Mouse (Mus musculus) stomach, postnatal 0 days (tissue): Measurements from ENCODE around the gene Cryz. TPM values are rescaled to one million over a fixed set of nuclear protein-coding genes. Genes with fewer than 3 reads are reported as not detected.
A peak's percentile ranks its signal among the peaks of the same experiment; 100 is the strongest.

ENCODE experiments used
- ATAC-seq: fragments of 200-750 bp; cut with Nextera tagmentation; 2 replicates; pipeline ENCODE4 v1.8.0; 2017; ENCODE audit not compliant: low FRiP score, low TSS enrichment
- DNase-seq: peaks from one replicate; pipeline ENCODE4 v3.0.0-alpha.2; 2016; ENCODE audit warnings: low spot score
- H3K27ac ChIP-seq: fragments of 300-500 bp; sonication (generic); replicated peaks from 2 replicates; pipeline ENCODE4 v1.5.1; 2014; ENCODE audit warnings: mild to moderate bottlenecking, control low read depth
- H3K27me3 ChIP-seq: fragments of 300-500 bp; sonication (generic); 2 replicates; pipeline ENCODE4 v1.6.1; 2014; ENCODE audit warnings: low read length; ENCODE audit not compliant: control insufficient read depth, insufficient read depth
- H3K36me3 ChIP-seq: fragments of 300-500 bp; sonication (generic); 2 replicates; pipeline ENCODE4 v1.6.1; 2014; ENCODE audit warnings: low read length, mixed read lengths; ENCODE audit not compliant: control insufficient read depth, insufficient read depth
- H3K4me1 ChIP-seq: fragments of 300-500 bp; sonication (generic); replicated peaks from 2 replicates; pipeline ENCODE4 v1.6.1; 2014; ENCODE audit warnings: antibody characterized with exemption; ENCODE audit not compliant: control insufficient read depth, insufficient read depth
- H3K4me2 ChIP-seq: fragments of 300-500 bp; sonication (generic); replicated peaks from 2 replicates; pipeline ENCODE4 v1.6.1; 2014; ENCODE audit warnings: low read depth, mild to moderate bottlenecking, control low read depth, moderate library complexity
- H3K4me3 ChIP-seq: fragments of 300-500 bp; sonication (generic); 2 replicates; pipeline ENCODE4 v1.5.1; 2014; ENCODE audit warnings: low read depth, low read length, control low read depth
- H3K9ac ChIP-seq: fragments of 300-500 bp; sonication (generic); 2 replicates; pipeline ENCODE4 v1.6.1; 2014; ENCODE audit warnings: mild to moderate bottlenecking, low read length, control low read depth, mixed read lengths
- H3K9me3 ChIP-seq: fragments of 300-500 bp; sonication (generic); 2 replicates; pipeline ENCODE4 v1.6.1; 2016; ENCODE audit warnings: low read length; ENCODE audit not compliant: control insufficient read depth
- CTCF ChIP-seq: IDR thresholded peaks from 2 replicates; pipeline ENCODE4 v1.5.1; 2016; ENCODE audit warnings: antibody characterized with exemption, low read depth, mild to moderate bottlenecking, moderate library complexity
- EP300 ChIP-seq: optimal IDR thresholded peaks from 2 replicates; pipeline ENCODE3; 2016; ENCODE audit warnings: antibody characterized with exemption
- WGBS: fragments of 180-500 bp; shearing (Covaris S2); extraction: QIAGEN DNeasy Blood & Tissue Kit; methylation state at CpG from one replicate; pipeline ENCODE4 v1.1.7; 2014; 5-methylcytosine and 5-hydroxymethylcytosine counted together
- polyA plus RNA-seq: library from polyadenylated mRNA; unstranded; fragments of >200 nt; fragmentation: Nextera tagmentation; extraction: Ambion mirVana; gene quantifications from 2 replicates; pipeline ENCODE4 v1.2.1, GENCODE M21; 2015

Gene Cryz
- polyA plus RNA-seq, 1 experiment from 2014 or later: 7.9 TPM

DNA sequence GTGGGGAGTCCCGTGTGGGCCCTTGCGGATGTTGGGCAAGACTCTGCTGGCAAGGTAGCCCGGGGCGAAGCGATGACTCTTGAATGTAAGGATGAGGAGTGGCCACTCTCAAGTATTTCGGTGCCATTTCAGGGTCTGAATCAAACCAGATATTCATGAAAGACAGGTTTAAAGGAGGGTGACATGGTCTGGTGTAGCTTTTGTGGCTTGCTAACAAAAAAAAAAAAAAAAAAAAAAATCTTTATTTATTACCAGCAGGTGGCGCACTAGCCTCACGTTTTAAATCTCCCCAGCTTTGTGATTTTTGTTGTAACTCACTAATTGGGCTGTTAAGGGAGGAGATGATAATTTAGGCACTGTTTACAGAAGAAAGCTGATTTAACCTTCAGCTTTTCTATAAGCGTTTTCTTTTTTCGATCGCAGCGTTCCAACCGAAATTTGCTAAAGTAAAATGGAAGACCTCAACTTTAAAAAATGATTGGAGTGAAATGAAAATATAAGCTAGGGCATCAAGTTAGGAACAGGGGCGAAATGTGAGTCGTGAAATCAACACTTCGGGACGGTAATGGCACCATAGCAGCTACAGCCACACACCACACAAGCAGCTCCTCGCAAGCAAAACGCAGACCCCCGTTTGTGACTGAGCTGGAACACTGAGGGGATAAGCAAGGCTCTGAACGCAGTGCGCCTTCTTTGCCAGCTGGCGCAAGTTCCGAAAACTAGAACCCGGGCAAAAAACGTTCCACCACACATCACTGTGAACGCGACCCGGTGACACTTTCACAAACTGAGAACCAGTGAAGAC, 50.3 kb downstream of the Cryz start:
- Histone ChIP-seq H3K4me1 (no peaks in the 10 kb centered on the region), H3K9me3 (no peaks in the 10 kb centered on the region), H3K27ac (no peak overlapping the region), H3K9ac (no peak overlapping the region), H3K4me3 (peak overlapping the region; percentile 30), H3K36me3 (no peaks in the 10 kb centered on the region), H3K4me2 (peak overlapping the region; percentile 50), H3K27me3 (no peaks in the 10 kb centered on the region)
- ATAC-seq: no peak
- no peak for TF ChIP-seq EP300
- peak; percentile 68 for TF ChIP-seq CTCF
- no peak for DNase-seq
- WGBS: 44% methylated on average over 29 of the region's 29 CpGs

DNA sequence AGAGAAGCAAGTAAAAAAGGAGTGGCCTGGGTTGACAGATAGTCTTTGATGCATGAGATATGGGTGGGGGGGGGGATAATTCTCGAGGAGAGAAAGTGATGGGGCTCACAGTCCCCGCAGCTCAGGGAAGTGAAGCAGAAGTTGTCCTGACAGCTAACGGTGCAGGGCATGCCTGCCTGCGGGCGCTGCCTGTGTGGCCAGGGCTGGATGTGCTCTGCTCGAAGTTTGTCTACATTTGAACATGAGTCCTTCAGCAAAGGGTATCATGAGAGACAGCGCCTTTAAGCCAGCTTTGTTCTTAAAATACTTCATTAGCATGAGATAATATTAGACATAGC, 50.9 kb downstream of the Cryz start:
- H3K9me3 ChIP-seq: no peaks in the 10 kb centered on the region
- no peak overlapping the region for H3K27ac ChIP-seq
- no peak overlapping the region for H3K9ac ChIP-seq
- H3K4me1 ChIP-seq: no peaks in the 10 kb centered on the region
- no peak for ATAC-seq
- 40% methylated on average over 7 of the region's 7 CpGs for whole genome bisulfite sequencing
- H3K27me3 ChIP-seq: no peaks in the 10 kb centered on the region
- no peaks in the 10 kb centered on the region for H3K36me3 ChIP-seq
- no peak for DNase-seq
- peak overlapping the region; percentile 50 for H3K4me2 ChIP-seq
- TF ChIP-seq CTCF (no peak), EP300 (no peak)
- peak overlapping the region; percentile 30 for H3K4me3 ChIP-seq

DNA sequence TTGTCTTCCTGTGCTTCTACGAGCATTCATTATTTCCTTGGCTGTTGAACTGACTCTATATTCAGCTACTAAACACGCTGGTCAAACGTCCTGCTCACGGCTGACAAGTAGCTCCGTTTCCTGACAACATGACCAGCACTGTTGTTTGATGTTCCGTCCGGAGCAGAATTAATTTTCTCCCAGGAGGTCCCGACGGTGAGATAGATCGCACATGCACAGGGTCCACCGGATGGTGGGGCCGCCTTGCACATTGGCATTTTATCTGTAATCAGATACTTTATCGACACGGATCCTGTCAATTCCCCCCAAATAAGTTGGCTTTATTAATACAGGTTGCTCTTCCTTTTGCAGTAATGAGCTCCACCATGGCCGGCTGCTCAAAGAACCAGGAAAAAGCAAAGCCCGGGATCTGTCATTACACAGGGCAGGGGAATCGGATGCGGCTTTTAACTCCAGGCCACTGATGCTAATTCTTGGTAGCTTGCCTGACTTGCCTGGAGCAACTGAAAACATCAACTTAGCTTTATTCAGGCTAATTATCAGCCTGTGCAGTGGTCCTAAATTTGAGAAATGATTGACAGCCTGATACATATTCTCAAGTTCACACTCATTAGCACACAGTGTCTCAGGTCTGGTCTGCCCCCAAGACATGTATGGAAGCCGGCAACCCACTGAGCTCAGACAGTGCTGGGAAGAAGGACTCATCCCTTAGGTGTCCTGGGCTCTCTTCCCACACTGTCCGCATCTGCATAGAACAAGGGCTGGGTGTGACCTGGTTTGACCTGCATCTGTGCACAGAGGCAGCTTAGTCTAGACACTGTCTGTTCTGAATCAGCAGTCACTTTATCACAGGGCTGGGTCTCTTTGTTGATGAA, 53.1 kb downstream of the Cryz start:
- Histone ChIP-seq H3K36me3 (no peaks in the 10 kb centered on the region), H3K27me3 (no peaks in the 10 kb centered on the region), H3K9me3 (no peaks in the 10 kb centered on the region), H3K27ac (no peak overlapping the region), H3K4me3 (no peak overlapping the region), H3K4me2 (no peak overlapping the region), H3K9ac (no peak overlapping the region), H3K4me1 (no peaks in the 10 kb centered on the region)
- TF ChIP-seq CTCF (no peak), EP300 (no peak)
- ATAC-seq (no peak), DNase-seq (no peak)
- WGBS: 72% methylated on average over 20 of the region's 20 CpGs

DNA sequence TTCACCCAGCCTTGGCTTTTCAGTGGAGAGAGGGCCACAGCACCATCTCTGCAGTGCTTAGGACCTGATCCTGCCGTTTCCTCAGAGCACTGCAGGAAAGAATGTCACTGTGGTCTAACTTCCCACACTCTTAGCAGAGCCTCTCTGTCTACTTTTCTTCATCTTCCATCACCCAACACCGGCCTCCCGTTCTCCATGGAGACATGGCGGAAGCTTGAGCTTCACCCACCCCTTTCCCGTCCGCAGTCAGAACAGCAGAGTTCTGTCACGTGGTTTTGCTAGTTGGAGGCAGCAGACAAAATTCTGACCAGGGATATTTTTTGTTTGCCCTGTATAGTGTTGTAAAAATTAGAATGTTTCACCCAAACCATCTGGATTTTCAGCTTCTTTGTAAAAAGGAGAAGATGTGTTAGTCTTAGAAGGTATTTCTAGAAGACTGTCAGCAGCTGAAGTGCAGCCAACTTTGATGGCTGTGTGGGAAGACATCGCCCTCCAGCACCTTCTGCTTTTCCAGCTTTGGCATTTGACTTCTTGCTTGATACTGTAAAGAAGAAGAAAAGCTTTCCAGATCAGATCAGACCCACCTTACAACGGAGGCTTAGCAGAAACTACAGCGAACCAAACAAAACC, 54.8 kb downstream of the Cryz start:
- no peak for DNase-seq
- H3K27ac ChIP-seq: no peak overlapping the region

DNA sequence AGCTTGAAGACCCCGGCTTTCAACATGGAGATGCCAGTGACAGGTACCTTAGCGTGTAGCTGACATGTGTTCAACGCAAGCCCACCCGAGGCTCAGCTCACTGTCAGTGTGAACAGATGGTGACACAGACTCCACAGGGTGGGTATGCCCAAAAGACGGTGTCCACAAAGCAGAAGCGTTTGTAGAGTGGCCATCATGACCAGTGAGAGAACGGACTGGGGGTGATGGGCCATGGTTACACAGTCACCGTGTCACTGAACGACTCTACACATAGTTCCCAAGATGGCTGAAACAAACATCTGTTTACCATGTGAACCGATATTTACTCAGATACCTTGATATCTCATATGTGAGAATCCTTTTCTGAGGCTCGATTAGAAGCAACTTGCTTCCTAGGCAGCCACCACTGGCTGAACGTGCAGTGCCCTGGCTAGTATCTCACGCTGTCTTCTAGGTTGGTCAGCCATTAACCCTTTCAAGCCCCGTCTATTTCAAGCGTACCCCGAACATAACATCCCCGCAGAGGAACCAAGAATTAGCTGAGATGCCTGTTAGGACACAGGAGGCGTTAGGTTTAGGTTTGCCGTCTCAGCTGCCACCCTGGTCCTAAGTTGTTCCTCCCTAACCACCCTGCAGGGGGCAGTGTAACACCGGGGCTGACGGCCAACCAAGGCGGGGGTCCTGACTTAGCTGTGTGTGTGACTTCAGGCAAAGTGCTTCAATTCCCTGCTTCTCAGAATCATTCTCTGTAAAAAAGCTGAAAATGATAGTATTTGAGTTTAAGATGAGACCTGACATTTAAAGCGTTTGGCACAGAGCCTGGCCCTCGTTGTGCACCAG, 56.3 kb downstream of the Cryz start:
- TF ChIP-seq EP300 (no peak), CTCF (peak; percentile 89)
- Histone ChIP-seq H3K9me3 (no peaks in the 10 kb centered on the region), H3K36me3 (no peaks in the 10 kb centered on the region), H3K9ac (no peak overlapping the region), H3K27ac (no peak overlapping the region), H3K27me3 (no peaks in the 10 kb centered on the region), H3K4me2 (no peak overlapping the region), H3K4me3 (no peak overlapping the region), H3K4me1 (no peaks in the 10 kb centered on the region)
- ATAC-seq: peak; percentile 38; the same call in 1 of the 2 replicates
- 41% methylated on average over 24 of the region's 24 CpGs for WGBS
- DNase-seq: peak; percentile 51

More for the DNA sequence above, 54.8 kb downstream of the Cryz start:
- Histone ChIP-seq H3K4me2 (no peak overlapping the region), H3K9ac (no peak overlapping the region), H3K27me3 (no peaks in the 10 kb centered on the region), H3K4me1 (no peaks in the 10 kb centered on the region), H3K4me3 (no peak overlapping the region), H3K36me3 (no peaks in the 10 kb centered on the region), H3K9me3 (no peaks in the 10 kb centered on the region)
- ATAC-seq: no peak
- WGBS: 74% methylated on average over 10 of the region's 10 CpGs
- TF ChIP-seq EP300 (no peak), CTCF (no peak)
